Mouse (Mus musculus) ES-Bruce4 (cell line): ENCODE measurements around the gene Cnot3.

Experiments
- CTCF ChIP-seq: IDR thresholded peaks from one replicate; pipeline ENCODE4 v1.8.1; 2011; ENCODE audit warnings: low read depth, low read length
- EP300 ChIP-seq: IDR thresholded peaks from 2 replicates; pipeline ENCODE4 v1.6.1; 2011; ENCODE audit warnings: low read depth, low read length; ENCODE audit not compliant: insufficient read depth
- POLR2A ChIP-seq: IDR thresholded peaks from one replicate; pipeline ENCODE4 v1.8.1; 2011; ENCODE audit warnings: low read length; ENCODE audit not compliant: insufficient read depth

DNA sequence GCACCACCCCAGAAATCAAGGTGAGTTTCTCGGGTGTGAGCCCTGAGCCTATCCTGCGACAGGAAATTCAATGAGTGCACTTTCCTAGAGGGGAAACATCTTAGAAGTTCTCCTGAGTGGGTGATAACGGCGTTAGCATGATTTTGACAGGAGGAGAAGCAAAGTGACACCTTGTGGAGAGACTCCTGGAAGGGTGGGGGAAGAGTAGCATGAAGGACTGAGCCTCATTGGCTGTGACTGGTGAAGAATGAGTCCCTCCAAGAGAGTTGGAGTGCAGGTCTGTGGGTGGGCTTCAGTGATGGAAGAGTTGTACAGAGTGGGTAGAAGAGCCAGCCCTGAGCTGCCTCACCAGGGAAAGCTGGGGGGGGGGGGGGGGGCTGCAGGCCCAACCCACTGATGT lies 11.9 kb downstream of the Cnot3 start:
- TF ChIP-seq CTCF: no peak
- no peak for TF ChIP-seq EP300
- TF ChIP-seq POLR2A: no peak
